Mouse (Mus musculus): ENCODE results near the gene Radil.

- TF ChIP-seq CTCF (IDR thresholded peaks at IDR 0.05) (no peak), POLR2A (IDR thresholded peaks at IDR 0.05; ENCODE audit: insufficient read depth, low read depth, low read length) (no peak; the same call in 1 of the 2 replicates)
Observed at GRCm38 (mm10) chr5:142439911-142440432, 110.9 kb downstream of the Radil start.
